Mouse (Mus musculus): ENCODE measurements at regions not wholly inside any gene's neighbourhood (a gene's known extent, or its start where the extent isn't known, plus 50 kb on each side); places are given as distances from the start of the nearest gene placed in this dataset.

DNA sequence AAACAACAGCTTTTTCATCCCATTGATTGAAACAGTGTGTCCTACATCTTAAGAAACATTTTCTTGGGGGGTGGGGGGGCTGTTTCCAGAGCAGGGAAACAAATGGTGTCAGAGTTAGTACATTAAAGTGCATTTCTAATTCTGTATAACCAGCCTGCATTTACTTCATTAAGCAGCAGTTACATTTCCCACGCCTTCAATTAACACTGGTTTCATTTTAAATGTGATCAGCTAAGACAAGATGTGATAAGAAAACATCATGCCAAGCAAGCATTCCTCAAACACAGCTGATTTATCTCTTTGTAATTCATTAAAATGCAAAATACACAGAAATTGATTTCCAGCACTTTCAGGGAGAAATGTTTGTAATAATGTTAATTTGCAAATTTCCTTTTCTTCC lies 122.0 kb downstream of the Olfr1505 start:
- no peak for ATAC-seq

- ATAC-seq, result no peak
These were observed 122.5 kb downstream of the Olfr1505 start for GRCm38 (mm10) chr19:14035785-14036184.

DNA sequence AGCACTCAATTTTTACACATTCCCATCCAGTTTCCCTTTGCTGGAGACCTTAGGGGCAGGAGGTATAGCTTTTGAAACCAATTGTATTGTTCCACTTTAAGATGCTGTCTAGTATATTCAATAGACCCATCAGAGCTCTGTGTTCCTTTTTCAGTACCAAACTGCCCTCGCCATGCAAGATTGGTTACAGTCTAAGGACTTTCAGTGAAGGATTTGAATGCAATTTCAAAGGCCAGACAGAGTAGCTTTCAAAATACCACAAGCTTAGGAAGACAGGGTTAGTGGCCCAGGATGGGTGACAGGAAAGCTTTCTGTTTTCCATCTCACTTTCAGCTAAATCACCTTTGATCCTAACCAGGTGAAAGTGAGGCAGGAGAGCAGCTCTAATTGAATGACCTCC lies 123.4 kb downstream of the Olfr1505 start:
- no peak for ATAC-seq

GRCm38 (mm10) chr19:14042753-14043152 lies 129.4 kb downstream of the Olfr1505 start:
- no peak for ATAC-seq

- no peak for ATAC-seq
These were observed 132.1 kb downstream of the Olfr1505 start for GRCm38 (mm10) chr19:14045456-14045855.

- no peak for ATAC-seq
These were observed 138.7 kb downstream of the Olfr1505 start for GRCm38 (mm10) chr19:14052052-14052451.

GRCm38 (mm10) chr19:14080538-14080937 lies 167.2 kb downstream of the Olfr1505 start:
- ATAC-seq, result no peak

- no peak for ATAC-seq
These were observed 171.4 kb downstream of the Olfr1505 start for GRCm38 (mm10) chr19:14084726-14085125.

DNA sequence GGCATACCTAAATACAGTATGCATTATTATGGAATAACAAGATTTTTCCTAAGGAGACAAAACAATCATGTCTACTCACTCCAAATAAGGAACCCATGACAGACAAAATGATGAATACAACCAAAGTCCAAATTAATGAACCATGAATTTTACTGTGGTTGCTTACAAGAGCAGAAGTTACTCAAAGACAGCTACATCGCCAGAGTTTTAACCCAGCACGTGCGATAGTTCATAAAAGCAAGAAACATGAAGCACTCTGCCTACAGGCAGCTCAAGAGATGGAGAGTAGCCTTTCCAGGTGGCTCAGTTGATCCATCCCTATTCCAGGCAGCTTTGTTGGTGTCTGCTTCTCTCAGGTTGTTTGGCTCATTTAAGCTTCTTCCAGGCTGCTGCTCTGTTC lies 176.8 kb downstream of the Olfr1505 start:
- ATAC-seq, result no peak

- no peak for ATAC-seq
These were observed 180.9 kb downstream of the Olfr1505 start for GRCm38 (mm10) chr19:14094191-14094590.

- ATAC-seq, result no peak
These were observed 182.9 kb downstream of the Olfr1505 start for GRCm38 (mm10) chr19:14096187-14096586.

- no peak for ATAC-seq
These were observed 195.8 kb downstream of the Olfr1505 start for GRCm38 (mm10) chr19:14109091-14109490.

DNA sequence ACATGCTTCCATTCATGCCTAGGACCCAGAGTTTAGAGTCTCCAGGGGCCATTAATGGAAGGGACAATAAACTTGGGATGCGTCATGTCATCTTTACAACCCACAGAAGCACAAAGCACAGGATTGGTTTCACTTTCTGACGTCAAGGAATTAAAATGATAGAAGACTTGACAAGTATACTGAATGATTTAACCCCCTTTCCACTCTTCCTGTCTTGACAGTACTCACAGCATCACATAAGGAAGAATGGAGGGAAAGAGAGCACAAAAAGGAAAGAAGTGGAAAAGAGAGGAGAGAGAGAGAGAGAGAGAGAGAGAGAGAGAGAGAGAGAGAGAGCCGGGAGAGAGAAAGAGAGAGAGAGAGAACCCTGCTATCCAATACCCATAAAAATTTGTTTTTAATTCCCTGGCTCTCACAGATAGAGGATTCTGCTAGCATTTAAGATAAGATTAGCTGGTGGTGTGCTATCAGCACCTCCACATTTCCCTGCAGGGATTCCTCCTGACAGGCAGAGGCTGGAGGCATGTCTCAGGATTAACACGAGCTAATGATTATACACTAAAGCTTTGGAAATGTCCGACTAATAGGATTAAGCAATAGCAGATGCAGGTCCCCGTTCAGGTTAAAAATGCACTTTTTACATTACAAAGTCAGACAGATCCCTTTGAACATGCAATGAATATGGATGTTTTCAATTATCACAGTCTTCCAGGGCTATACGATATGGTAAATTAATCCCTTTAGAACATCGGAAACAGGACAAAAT lies 210.2 kb downstream of the Olfr1505 start:
- ATAC-seq, result no peak

- ATAC-seq, result no peak
These were observed 211.0 kb downstream of the Olfr1505 start for GRCm38 (mm10) chr19:14124250-14124827.

DNA sequence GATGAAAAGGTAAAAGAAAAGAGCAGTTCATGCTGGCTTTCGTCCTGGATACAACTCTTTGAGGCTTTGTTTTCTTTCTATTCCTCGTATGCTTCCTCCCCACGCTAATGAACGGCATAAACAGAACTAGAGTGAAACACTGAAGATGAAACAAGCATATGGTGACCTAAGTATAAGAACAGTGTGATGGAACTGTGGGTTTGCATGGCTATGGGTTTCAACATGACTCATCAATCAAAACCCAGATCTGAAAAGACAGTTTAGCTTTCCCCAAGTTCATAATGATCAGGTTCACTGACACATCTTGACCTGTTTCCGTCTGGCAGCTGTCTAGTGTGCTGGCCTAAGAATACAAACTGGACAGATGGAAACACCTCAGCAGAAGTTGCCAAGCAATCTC lies 211.7 kb downstream of the Olfr1505 start:
- no peak for ATAC-seq

GRCm38 (mm10) chr19:14128397-14129209 lies 215.3 kb downstream of the Olfr1505 start:
- no peak for ATAC-seq

GRCm38 (mm10) chr19:14161217-14161616 lies 247.9 kb downstream of the Olfr1505 start:
- ATAC-seq, result no peak

GRCm38 (mm10) chr19:14162773-14163172 lies 249.4 kb downstream of the Olfr1505 start:
- no peak for ATAC-seq

GRCm38 (mm10) chr19:14165775-14166174 lies 252.4 kb downstream of the Olfr1505 start:
- no peak for ATAC-seq

GRCm38 (mm10) chr19:14180244-14180643 lies 266.9 kb downstream of the Olfr1505 start:
- ATAC-seq, result no peak

DNA sequence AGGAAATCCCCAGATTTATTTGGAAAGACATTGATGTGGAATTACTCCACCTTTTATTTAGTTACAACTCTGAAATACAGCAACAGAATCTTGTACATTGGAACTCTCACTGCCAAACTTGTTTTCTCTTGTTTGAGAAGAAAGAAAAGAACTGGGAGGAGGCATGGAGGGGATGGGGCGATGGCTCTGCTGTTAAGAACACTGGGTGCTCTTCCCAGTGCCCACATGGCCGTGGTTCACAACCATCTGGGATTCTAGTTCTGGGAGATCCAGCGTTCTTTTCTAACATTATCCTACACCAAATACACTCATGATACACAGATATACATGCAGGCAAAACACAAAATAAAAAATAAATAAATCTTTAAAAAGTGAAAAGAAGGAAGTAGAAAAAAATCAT lies 267.6 kb downstream of the Olfr1505 start:
- no peak for ATAC-seq

DNA sequence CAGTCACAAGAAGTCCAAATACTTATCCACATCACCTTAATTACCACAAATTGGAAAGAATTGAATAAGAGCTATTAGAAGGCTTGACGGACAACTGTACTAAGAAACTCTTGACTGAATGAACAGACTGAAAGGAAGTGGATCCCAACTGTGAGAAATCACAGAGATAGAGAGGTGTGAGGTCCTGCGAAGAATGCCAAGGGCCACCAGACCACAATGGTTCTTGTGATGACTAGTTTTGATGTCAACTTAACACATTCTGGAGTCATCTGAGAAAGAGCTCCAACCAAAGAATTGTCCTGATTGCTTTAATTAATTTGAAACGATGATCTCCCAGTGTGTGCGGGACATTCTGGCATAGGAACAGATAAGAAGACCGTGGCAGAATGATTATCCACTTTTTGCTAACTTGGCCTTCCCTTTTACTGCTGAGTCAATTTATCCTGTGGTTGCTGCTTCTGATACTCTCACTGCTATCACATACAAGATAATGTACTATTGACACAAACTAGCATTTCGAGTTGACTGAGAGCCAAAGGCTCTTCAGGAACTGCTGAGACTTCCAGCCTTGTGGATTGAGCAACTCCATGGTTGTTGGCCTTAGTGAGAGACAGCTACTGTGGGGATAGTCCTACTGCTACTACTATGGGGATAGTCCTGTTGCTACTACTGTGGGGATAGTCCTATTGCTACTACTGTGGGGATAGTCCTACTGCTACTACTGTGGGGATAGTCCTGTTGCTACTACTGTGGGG lies 268.5 kb downstream of the Olfr1505 start:
- ATAC-seq, result no peak

- no peak for ATAC-seq
These were observed 278.5 kb downstream of the Olfr1505 start for GRCm38 (mm10) chr19:14191820-14192219.
